Mouse (Mus musculus) heart, adult 10 weeks (tissue): Measurements from ENCODE around the gene Fam104a. TPM values are rescaled to one million over a fixed set of nuclear protein-coding genes. Genes with fewer than 3 reads are reported as not detected.

Experiments used
- polyA plus RNA-seq: library from polyadenylated mRNA; stranded (reverse); fragments of 350-450 nt; fragmentation: Illumina TruSeq; extraction: RNeasy Lipid Tissue Mini Kit (QIAGEN cat#74804); gene quantifications from one replicate; pipeline ENCODE4 v1.2.3, GENCODE M21; 2014; ENCODE audit warnings: low read depth, low replicate concordance

Fam104a gene
- polyA plus RNA-seq = 13.7 TPM

DNA sequence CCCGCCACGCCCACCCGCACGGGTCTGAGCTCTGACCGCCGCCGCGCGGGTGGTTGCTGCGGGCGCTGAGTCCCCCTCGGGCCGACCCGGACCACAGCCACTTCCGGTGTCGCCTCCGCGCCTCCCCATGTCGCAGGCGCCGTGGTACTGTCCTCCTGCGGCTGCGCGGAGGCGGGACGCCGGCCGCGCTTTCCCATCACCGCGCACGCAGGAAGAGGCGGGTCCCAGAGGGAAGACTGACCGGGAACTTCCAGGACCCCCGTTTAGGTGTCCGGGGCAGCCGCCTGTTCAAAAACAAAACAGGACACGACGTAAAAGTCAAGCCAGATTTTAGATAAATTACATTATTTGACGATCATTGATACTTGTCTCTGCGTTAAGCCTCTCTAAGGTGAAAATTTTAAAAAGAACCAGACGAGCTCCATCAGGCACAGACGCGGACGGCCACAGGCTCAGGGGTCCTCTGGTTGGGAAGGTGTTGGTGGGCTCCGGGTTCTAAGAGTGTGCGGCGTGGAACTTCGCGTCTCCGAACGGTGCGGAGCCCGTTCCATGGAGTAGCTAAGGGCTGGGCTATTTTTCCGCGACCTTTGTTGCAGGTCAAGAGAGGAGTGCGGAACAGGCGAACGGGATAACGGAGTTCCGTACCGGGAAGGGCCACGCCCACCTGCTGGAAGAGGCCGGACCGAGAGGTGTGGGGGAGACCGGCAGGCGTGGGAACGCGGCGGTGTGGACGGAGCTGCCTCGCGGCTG is at the start of gene Fam104a, which contains the start of gene D11Wsu47e:
Gene Fam104a, minus strand, starts transcription at position 199 of the 750 bp plus-strand sequence.
Gene D11Wsu47e, plus strand, starts transcription at position 456 of the 750 bp plus-strand sequence.

DNA sequence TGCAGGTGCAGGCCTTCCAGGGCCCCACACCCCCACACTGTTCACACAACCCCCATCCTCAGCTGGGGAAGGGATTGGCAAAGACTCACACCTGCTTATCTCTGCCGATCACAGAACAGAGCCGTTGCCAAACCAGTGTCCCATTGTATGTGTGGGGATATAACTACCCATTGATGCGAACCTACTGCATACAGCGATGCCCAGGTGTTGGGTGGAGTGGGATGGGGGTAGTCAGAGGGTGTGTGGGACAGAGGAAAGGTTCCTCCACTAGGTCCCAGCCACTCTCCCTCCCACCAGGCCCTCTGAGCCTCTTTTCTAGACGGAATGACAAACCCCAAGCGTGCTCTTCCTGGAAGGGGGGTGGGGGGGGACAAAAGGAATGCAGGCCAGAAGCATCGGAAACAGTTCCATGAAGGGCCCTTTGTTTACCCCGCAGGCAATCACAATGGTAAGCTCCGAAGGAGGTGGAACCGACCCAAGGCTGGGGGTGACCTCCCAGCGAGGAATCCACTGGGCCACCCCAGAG is 25.8 kb upstream of the Fam104a start, which contains the start of gene Cpsf4l:
Gene Cpsf4l, minus strand, starts transcription at position 287 of the 526 bp plus-strand sequence.

DNA sequence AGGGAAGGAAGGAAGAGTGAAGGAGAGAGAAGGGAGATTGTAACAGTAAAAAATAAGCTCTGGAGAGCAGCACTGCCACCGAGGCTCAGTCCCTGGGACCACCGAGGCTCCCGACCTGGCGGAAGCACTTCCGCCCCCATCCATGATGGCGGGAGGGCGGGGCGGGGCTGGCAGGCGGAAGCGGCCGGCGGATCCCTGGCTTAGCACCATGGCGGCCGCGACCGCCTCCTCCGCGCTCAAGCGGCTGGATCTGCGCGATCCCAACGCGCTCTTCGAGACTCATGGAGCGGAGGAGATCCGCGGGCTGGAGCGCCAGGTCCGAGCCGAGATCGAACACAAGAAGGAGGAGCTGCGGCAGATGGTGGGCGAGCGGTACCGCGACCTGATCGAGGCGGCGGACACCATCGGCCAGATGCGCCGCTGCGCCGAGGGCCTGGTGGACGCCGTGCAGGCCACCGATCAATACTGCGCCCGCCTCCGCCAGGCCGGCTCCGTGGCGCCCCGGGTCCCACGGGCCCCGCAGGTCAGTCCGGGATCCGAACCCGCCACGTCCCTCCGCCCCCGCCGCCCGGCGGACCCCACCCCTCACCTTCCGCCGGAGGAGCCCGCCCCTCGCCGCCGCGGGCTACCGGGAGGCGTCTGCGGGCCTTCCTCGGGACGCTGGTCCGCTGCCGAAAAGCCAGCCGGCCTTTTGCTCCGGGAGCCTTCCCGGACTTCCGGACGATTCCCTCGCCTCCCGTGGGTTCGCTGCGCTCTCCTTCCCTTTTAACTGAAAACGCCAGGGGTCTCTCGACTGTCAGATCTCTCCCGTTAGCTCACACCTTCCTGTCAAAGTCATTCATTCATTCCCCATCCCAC is 34.4 kb downstream of the Fam104a start, which contains the start of gene Slc39a11:
Gene Slc39a11, minus strand, starts transcription at position 727 of the 858 bp plus-strand sequence.

DNA sequence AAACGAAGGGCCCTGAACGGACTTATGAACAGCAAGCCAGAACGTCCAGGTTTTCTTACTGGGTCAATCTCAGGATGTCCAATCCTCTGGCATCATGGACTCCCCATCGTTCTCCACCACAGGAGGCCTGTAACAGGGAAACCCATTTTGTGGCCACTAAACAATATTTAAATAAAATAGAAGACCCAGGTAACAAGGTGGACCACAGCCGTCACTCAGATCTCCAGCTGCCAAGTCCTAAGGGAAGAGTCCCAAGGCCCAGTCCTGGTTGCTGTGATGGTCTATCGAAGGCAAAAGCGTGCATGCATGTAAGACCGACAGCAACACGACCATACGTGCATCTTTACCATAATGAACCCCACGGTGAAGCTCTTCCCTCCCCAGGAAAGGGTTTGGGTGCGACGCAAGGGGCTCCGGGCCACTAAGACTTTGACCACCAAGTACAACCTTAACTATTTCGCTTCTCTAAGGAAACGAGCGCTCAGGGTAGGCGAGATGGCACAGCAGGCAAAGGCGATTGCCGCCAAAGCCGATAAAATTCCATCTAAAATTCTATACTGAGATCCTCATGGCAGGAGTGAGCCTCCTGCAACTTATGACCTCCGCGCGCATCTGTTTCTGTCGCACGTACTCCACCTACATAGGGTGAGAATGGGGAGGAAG is 35.1 kb downstream of the Fam104a start, which contains the start of gene Cog1:
Gene Cog1, plus strand, starts transcription at position 480 of the 663 bp plus-strand sequence.

DNA sequence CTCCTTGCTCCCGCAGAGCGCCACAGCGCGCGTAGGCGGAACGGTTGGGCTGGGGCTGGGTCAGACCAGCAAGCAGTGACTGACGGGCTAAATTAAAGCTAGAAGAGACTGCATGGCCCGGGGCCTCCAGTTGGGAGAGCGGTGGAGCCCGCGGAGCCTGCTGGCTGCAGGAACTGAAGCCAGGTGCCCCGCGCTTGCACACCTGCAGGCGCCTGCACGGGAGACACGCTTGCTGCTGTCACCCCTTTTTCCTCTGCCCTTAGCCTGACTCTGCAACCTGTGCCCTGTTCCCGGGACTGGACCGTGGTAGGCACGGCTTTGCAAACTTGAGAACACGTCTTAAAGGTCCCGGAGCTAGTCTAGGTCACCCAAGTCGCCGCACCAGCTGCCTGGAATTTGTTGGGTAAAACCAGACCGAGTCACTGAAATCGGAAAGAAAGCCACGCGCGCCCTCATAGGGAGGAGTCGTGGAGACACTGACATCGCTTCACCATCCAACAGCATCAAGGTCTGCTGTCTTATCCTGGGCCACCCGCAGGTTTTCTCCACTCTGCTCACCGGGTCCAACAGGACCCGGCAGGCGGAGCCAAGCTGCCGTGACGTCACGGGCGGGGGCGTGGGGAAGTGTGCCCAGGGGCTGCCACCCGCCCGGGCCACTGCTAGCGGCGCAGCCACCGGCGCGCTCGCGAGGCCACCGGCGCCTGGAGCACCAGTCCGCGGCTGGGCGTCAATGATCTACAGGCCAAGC is 65.1 kb downstream of the Fam104a start, which contains the start of gene Sstr2:
Gene Sstr2, plus strand, starts transcription at position 671 of the 748 bp plus-strand sequence.

Other genes starting within 250 kb of the Fam104a start
- not detected for gene Sstr2, start 64.8 kb downstream of the Fam104a start, polyA plus RNA-seq
- gene Cog1, start 35.0 kb downstream of the Fam104a start, polyA plus RNA-seq = 21.2 TPM
- 3.4 TPM for gene Slc39a11, start 34.1 kb downstream of the Fam104a start, polyA plus RNA-seq
- gene D11Wsu47e, start 257 bp upstream of the Fam104a start, polyA plus RNA-seq = 9.0 TPM
- gene Cpsf4l, start 25.9 kb upstream of the Fam104a start, polyA plus RNA-seq = not detected
- 13.2 TPM for gene Cdc42ep4, start 67.7 kb upstream of the Fam104a start, polyA plus RNA-seq